Mouse (Mus musculus) hindbrain, embryonic 15.5 days (tissue): ENCODE measurements at regions not wholly inside any gene's neighbourhood (a gene's known extent, or its start where the extent isn't known, plus 50 kb on each side); places are given as distances from the start of the nearest gene placed in this dataset.
A peak's percentile ranks its signal among the peaks of the same experiment; 100 is the strongest.

Experiments
- ATAC-seq: fragments of 200-750 bp; cut with Nextera tagmentation; 2 replicates; pipeline ENCODE4 v1.8.0; 2017; ENCODE audit warnings: low read depth, moderate number of reproducible peaks, moderate TSS enrichment; ENCODE audit not compliant: low FRiP score
- H3K27ac ChIP-seq: fragments of 300-500 bp; sonication (generic); replicated peaks from 2 replicates; pipeline ENCODE4 v1.5.1; 2015; ENCODE audit warnings: mild to moderate bottlenecking, inconsistent platforms
- H3K27me3 ChIP-seq: fragments of 300-500 bp; sonication (generic); 2 replicates; pipeline ENCODE4 v1.6.1; 2015; ENCODE audit warnings: control low read depth, inconsistent platforms
- H3K36me3 ChIP-seq: fragments of 300-500 bp; sonication (generic); 2 replicates; pipeline ENCODE4 v1.6.1; 2015; ENCODE audit warnings: control low read depth, inconsistent platforms
- H3K4me1 ChIP-seq: fragments of 300-500 bp; sonication (generic); replicated peaks from 2 replicates; pipeline ENCODE4 v1.6.1; 2015; ENCODE audit warnings: control low read depth, inconsistent platforms
- H3K4me2 ChIP-seq: fragments of 300-500 bp; sonication (generic); 2 replicates; pipeline ENCODE4 v1.6.1; 2015; ENCODE audit warnings: moderate library complexity, mild to moderate bottlenecking, inconsistent platforms
- H3K4me3 ChIP-seq: fragments of 300-500 bp; sonication (generic); 2 replicates; pipeline ENCODE4 v1.5.1; 2015; ENCODE audit warnings: mild to moderate bottlenecking, inconsistent platforms
- H3K9ac ChIP-seq: fragments of 300-500 bp; sonication (generic); 2 replicates; pipeline ENCODE4 v1.6.1; 2015; ENCODE audit warnings: inconsistent platforms
- H3K9me3 ChIP-seq: fragments of 300-500 bp; sonication (generic); 2 replicates; pipeline ENCODE4 v1.6.1; 2016; ENCODE audit warnings: control low read depth, inconsistent platforms
- WGBS: fragments of 180-500 bp; shearing (Covaris S2); methylation state at CpG from one replicate; pipeline ENCODE4 v1.1.7; 2015; 5-methylcytosine and 5-hydroxymethylcytosine counted together

DNA sequence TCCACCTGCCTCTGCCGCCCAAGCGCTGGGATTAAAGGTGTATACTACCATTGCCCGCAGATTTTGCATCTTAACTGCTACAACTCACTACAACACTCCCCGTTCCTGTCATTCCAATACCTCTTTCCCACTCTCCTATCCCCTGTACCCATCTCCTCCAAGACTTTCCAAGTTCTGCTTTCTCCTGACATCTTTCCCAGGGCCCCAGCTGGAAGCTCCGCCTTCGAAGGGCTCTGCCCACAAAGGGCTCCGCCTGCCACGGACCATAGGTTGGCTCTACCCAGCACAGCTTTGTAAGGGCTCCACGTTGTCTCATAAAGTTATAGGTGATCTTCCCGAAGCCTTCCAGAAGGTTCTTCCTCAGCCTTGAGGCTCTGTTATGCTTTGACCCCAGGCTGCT is 217.1 kb upstream of the Nfe2l3 start:
- Histone ChIP-seq H3K9ac (no peak overlapping the region), H3K27me3 (no peaks in the 10 kb centered on the region), H3K27ac (no peak overlapping the region), H3K36me3 (no peaks in the 10 kb centered on the region), H3K4me3 (no peak overlapping the region), H3K4me2 (no peak overlapping the region), H3K4me1 (peaks cover 5% of the 10 kb centered on the region; the same call in 1 of the 2 replicates), H3K9me3 (no peaks in the 10 kb centered on the region)
- 82% methylated on average over 10 of the region's 10 CpGs for WGBS
- no peak for ATAC-seq

DNA sequence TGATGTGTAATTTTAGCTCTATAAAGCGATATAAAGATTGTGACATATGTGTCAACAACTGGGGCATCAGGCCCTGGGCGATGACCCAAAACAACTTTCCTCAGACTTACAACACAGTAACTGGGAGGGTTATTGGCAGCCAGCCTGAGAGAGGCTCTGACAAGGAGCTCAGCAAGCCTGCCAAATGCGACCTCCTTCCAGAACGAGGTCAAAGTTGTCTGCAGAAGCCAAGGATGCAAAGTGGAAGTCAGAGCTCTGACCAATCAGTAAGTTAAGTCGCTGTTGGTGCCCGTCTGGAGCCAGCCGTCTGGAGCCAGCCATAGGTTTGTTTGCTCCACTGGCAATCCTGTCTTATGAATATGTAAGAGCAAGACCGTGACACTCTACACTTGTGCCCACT is 216.0 kb upstream of the Nfe2l3 start:
- Histone ChIP-seq H3K4me3 (no peak overlapping the region), H3K27ac (no peak overlapping the region)
- peak; percentile 72 for ATAC-seq

DNA sequence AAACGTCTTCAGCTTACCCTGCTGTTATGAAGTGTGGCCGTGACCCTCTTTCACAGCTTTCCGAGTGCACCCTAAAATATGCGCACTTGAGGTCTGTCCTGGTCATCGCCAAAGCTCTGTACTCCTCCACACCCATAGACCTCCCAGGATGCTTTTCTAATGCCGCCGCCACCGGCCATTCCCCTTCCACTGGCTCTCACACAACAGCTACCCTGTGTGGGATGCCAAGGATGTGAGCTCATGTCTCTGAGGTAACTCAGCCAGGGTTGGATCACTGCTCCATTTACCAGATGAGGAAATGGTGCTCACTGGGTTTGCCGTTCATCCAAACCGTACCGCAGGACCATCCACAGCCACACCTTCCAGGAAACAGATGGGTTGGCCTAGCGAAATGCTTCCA is 212.8 kb upstream of the Nfe2l3 start:
- Histone ChIP-seq H3K9ac (no peak overlapping the region), H3K27me3 (no peaks in the 10 kb centered on the region), H3K36me3 (no peaks in the 10 kb centered on the region), H3K27ac (no peak overlapping the region), H3K4me3 (no peak overlapping the region), H3K4me2 (no peak overlapping the region), H3K4me1 (0 out of 2 replicates have a peak, but pooled peaks cover 5% of the 10 kb centered on the region), H3K9me3 (no peaks in the 10 kb centered on the region)
- 70% methylated on average over 12 of the region's 12 CpGs for WGBS
- ATAC-seq: no peak

More for the DNA sequence above, 216.0 kb upstream of the Nfe2l3 start:
- H3K4me1 ChIP-seq: peaks cover 5% of the 10 kb centered on the region; the same call in 1 of the 2 replicates
- no peaks in the 10 kb centered on the region for H3K27me3 ChIP-seq
- no peaks in the 10 kb centered on the region for H3K36me3 ChIP-seq
- WGBS: 29% methylated on average over 8 of the region's 8 CpGs
- no peak overlapping the region for H3K9ac ChIP-seq
- H3K9me3 ChIP-seq: no peaks in the 10 kb centered on the region
- H3K4me2 ChIP-seq: no peak overlapping the region

DNA sequence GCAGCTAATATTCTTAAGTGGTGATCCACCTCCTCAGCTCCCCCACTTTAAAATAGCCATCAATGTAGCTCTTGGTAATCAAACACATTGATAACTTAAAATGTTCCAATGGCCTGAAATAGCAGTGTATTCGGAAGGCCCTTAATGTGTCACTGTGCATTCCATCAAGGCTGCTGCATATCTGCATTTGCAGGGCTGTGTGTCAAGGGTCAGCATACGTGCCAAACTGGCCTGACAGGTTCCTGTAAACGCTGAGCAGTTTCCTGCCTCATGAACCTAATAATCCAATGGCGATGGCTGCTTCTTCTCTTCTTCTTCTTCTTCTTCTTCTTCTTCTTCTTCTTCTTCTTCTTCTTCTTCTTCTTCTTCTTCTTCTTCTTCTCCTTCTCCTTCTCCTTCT is 211.7 kb upstream of the Nfe2l3 start:
- Histone ChIP-seq H3K4me1 (0 out of 2 replicates have a peak, but pooled peaks cover 3% of the 10 kb centered on the region), H3K9me3 (no peaks in the 10 kb centered on the region), H3K9ac (no peak overlapping the region), H3K27ac (no peak overlapping the region), H3K4me2 (no peak overlapping the region), H3K27me3 (no peaks in the 10 kb centered on the region), H3K36me3 (no peaks in the 10 kb centered on the region), H3K4me3 (no peak overlapping the region)
- ATAC-seq: no peak
- WGBS: 78% methylated on average over 4 of the region's 4 CpGs

DNA sequence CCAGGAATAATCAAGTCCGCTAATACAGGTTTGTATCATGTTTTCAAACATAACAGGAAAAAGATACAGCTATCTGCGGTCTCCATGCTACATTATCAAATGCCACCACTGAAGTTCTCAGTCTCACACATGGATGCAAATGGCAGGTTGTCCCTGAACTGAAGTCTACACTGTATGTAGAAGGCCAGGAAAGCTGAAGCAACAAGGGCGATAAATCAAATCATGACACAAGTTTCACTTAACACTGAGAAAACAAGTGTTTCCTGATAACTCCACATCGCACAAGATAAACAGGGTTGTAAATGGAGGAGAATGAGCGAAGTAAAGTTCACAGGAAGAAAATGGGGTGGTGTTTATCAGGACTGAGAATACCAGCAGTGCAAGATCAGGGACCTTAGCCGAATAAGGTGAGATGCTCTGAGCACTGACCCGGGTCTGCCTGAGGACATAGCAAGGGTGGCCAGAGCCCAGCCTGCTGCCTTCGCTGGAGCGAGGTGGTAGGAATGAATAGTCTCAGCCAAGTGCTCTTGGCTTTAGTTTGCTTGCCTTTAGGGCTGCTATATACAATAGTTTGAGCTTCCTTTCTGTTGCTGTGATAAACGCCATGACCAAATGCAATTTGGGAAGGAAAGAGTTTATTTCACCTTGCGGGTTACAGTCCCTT is 196.3 kb upstream of the Nfe2l3 start:
- H3K4me3 ChIP-seq: no peak overlapping the region

DNA sequence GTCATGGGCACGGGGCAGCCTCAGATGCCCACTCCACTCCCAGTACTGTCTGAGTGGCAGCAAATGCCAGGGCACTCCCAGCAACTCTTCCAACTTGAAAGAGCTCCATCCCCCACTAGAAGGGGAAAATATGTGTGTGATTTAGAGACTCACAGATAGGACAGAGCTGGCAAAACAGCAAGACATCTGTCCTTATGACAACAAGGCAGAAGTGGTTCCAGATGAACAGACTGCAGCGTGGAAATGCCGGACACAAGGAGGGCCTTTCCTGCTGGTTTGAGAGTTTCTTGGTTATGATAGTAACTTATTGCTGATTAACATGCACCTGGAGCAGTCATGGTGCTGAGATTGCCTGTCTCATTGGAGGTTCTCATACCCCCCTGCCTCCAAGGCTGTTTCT is 192.4 kb upstream of the Nfe2l3 start:
- H3K9me3 ChIP-seq: peaks cover 4% of the 10 kb centered on the region; the same call in 1 of the 2 replicates
- no peak overlapping the region for H3K4me2 ChIP-seq
- no peaks in the 10 kb centered on the region for H3K4me1 ChIP-seq
- 89% methylated on average over 3 of the region's 3 CpGs for WGBS
- H3K27ac ChIP-seq: no peak overlapping the region
- H3K9ac ChIP-seq: no peak overlapping the region
- H3K4me3 ChIP-seq: no peak overlapping the region
- H3K27me3 ChIP-seq: no peaks in the 10 kb centered on the region
- ATAC-seq: no peak
- H3K36me3 ChIP-seq: no peaks in the 10 kb centered on the region

More for the DNA sequence above, 196.3 kb upstream of the Nfe2l3 start:
- H3K36me3 ChIP-seq: no peaks in the 10 kb centered on the region
- H3K4me1 ChIP-seq: no peaks in the 10 kb centered on the region
- 94% methylated on average over 11 of the region's 11 CpGs for WGBS
- ATAC-seq: no peak
- no peaks in the 10 kb centered on the region for H3K27me3 ChIP-seq
- no peak overlapping the region for H3K27ac ChIP-seq
- H3K4me2 ChIP-seq: no peak overlapping the region
- no peak overlapping the region for H3K9ac ChIP-seq
- H3K9me3 ChIP-seq: no peaks in the 10 kb centered on the region

DNA sequence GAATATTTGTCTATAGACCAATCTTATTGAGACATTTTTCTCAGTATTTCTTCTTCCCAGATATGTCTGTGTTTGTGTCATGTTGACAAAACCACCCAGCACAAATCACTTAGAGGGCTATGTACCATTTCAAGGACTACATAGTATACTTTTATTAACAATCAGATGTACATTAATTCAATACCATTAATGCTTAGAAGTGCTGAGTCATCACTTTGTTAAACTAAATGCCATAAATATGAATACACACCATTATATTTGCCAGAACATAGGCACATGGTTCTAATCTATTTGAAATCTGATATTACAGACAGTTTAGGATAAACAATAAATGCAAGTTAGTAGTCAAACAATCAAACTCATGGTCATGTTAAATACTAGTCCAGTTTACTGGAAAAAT is 182.2 kb upstream of the Nfe2l3 start:
- H3K4me1 ChIP-seq: no peaks in the 10 kb centered on the region
- no peak overlapping the region for H3K4me2 ChIP-seq
- H3K27me3 ChIP-seq: no peaks in the 10 kb centered on the region
- no peak for ATAC-seq
- H3K9ac ChIP-seq: no peak overlapping the region
- H3K27ac ChIP-seq: no peak overlapping the region
- H3K36me3 ChIP-seq: no peaks in the 10 kb centered on the region
- H3K4me3 ChIP-seq: no peak overlapping the region
- no peaks in the 10 kb centered on the region for H3K9me3 ChIP-seq

DNA sequence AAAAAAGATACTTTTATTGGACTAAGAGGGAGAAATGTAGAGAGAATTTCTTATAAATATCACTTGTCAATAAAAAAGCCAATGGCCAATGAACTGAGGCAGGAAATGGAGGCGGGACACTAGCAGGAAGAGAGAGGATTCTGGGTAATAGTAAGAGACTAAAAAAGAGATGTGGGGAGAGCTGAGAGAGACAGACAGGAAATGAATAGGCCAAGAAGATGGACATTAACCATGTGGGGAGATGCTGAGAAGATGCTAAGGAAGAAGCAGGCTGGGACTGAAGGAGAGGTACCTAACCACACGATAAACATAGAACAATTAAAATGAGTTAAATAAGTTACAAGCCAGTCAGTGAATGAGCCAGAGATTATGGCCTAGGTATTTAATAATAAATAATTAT is 181.0 kb upstream of the Nfe2l3 start:
- no peak overlapping the region for H3K4me2 ChIP-seq
- WGBS: 91% methylated on average over 2 of the region's 2 CpGs
- ATAC-seq: no peak

DNA sequence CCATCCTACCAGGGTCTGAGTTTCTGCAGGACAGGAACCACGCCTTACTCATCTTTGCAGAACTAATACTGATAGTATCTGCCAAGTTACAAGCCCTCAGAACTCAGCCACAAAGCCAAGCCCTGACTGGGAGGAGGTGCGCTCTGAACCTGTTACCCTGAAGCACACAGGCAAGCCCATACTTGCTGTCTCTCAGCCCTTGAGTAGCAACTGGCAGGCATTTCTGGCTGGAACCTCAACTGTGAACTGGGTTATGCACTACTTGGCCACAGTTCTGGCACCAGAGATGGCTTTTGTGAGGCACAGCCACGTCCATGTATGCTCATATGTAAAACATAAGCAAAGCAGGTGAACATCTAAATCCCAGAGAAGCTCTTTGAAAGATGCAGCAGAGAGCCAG is 179.7 kb upstream of the Nfe2l3 start:
- Histone ChIP-seq H3K4me3 (no peak overlapping the region), H3K9ac (no peak overlapping the region), H3K4me1 (no peaks in the 10 kb centered on the region), H3K27ac (no peak overlapping the region), H3K27me3 (no peaks in the 10 kb centered on the region), H3K4me2 (no peak overlapping the region), H3K36me3 (no peaks in the 10 kb centered on the region), H3K9me3 (no peaks in the 10 kb centered on the region)
- WGBS: 87% methylated on average over 3 of the region's 3 CpGs
- ATAC-seq: no peak

More for the DNA sequence above, 181.0 kb upstream of the Nfe2l3 start:
- H3K4me3 ChIP-seq: no peak overlapping the region
- no peak overlapping the region for H3K9ac ChIP-seq
- H3K9me3 ChIP-seq: no peaks in the 10 kb centered on the region
- no peaks in the 10 kb centered on the region for H3K27me3 ChIP-seq
- no peak overlapping the region for H3K27ac ChIP-seq
- H3K36me3 ChIP-seq: no peaks in the 10 kb centered on the region
- H3K4me1 ChIP-seq: no peaks in the 10 kb centered on the region

DNA sequence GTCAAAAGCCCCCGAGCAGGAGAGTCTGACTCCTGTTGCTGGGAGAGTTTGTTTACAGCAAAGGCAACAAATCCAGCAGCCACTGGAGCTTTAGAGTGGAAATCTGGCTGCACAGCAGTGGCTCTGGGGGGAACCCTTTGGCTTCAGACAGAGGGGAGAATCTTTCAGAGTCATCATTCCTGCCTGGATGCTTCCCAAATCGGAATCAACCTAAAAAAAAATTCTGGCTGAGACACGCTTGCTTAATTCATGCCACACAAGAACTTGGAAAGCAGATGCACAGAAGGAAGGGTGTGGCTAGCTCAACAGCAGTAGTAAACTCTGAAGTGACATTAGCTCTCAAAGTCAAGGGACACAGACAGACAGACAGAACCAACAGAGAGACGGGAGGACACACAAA is 175.8 kb upstream of the Nfe2l3 start:
- H3K9me3 ChIP-seq: no peaks in the 10 kb centered on the region
- H3K27me3 ChIP-seq: no peaks in the 10 kb centered on the region
- H3K27ac ChIP-seq: no peak overlapping the region
- no peak overlapping the region for H3K4me2 ChIP-seq
- no peak overlapping the region for H3K9ac ChIP-seq
- no peak overlapping the region for H3K4me3 ChIP-seq
- H3K4me1 ChIP-seq: no peaks in the 10 kb centered on the region
- 73% methylated on average over 4 of the region's 4 CpGs for WGBS
- no peaks in the 10 kb centered on the region for H3K36me3 ChIP-seq
- ATAC-seq: no peak

DNA sequence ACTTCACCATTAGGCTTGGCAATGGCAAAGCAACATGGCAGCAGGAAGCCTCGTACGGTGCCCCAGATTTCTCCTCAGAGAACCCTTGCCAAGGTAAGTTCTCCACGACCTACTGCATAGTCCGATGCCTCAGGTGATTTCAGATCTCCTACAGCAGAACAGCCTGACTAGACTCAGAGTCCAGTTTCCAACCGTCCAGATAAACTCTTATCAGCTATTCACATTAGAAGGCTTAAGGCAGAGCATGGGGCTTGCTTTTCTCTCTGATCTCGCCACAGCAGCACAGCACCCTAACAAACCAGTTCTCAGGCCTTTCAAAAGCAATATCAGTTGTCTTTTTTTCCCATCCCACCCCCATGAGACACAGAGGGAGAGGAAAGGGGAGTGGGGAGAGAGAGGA is 174.9 kb upstream of the Nfe2l3 start:
- Histone ChIP-seq H3K4me3 (no peak overlapping the region), H3K27ac (no peak overlapping the region), H3K9me3 (no peaks in the 10 kb centered on the region), H3K4me2 (no peak overlapping the region), H3K36me3 (no peaks in the 10 kb centered on the region), H3K27me3 (no peaks in the 10 kb centered on the region), H3K4me1 (no peaks in the 10 kb centered on the region), H3K9ac (no peak overlapping the region)
- 91% methylated on average over 6 of the region's 6 CpGs for WGBS
- ATAC-seq: no peak

DNA sequence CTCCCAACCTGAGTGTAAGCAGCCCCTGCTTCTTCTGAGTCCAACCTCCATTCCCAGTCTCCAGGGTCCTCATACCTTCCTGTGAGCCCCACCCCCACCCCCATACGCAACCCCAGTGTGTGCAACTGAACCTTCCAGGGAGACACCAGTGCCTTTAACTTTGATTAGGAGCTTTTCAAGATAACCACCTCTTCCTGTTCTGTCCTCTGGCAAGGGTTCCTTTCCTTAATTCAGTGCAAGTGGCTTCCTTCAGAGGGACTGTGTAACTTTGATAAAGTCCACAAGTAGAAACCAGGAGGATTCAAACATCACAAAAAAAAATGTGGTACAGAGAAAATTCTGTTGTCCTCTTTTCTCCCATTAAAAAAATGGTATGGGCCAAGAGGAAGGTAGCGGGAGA is 174.2 kb upstream of the Nfe2l3 start:
- no peaks in the 10 kb centered on the region for H3K9me3 ChIP-seq
- no peak for ATAC-seq
- no peak overlapping the region for H3K9ac ChIP-seq
- H3K36me3 ChIP-seq: no peaks in the 10 kb centered on the region
- H3K4me3 ChIP-seq: no peak overlapping the region
- no peaks in the 10 kb centered on the region for H3K4me1 ChIP-seq
- no peak overlapping the region for H3K27ac ChIP-seq
- no peak overlapping the region for H3K4me2 ChIP-seq
- H3K27me3 ChIP-seq: no peaks in the 10 kb centered on the region
- WGBS: 87% methylated on average over 2 of the region's 2 CpGs

DNA sequence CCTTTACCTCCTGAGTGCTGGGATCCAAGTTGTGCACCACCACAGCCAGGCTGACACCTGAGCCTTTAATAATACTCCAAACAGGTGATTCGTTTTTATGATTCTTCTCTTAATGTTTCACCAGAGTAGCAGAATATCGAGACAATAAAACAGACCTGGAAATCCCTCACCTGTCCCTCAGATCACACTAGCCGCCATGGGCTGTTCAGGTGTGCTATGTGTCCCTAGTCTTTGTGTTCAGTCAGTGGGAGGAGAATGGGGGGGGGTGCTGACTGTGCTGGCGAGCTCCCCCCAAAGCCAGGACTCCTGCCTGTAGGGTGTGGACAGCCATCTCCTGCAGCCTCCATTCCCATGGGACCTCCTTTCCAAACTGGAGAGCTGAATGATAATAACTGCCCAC is 168.9 kb upstream of the Nfe2l3 start:
- 92% methylated on average over 4 of the region's 4 CpGs for WGBS
- Histone ChIP-seq H3K4me3 (no peak overlapping the region), H3K9ac (no peak overlapping the region), H3K4me2 (no peak overlapping the region), H3K27ac (no peak overlapping the region), H3K27me3 (no peaks in the 10 kb centered on the region), H3K4me1 (no peaks in the 10 kb centered on the region), H3K36me3 (no peaks in the 10 kb centered on the region), H3K9me3 (no peaks in the 10 kb centered on the region)
- no peak for ATAC-seq
